8 mouse cellular contexts compared by ENCODE assay signal in the genomic region with DNA sequence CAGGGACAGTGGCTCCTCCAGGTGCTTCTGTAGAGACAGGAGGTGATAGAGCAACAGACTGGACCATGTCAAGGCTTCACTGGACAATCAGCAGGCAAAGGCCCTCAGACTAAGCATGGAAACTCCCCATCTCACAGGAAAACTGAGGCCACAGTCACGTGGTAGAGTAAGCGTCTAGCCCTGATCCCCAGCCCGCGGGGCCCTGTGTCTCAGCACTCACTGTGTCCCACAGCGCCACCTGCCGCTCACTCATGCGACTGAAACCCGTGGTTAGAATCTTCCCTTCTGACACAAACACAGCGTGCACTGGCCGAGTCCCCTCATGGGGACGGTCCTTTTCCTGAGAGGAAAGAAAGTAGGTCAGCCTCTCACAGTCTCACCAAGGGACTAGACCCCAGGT. TPM values are rescaled to one million over a fixed set of nuclear protein-coding genes. Genes with fewer than 3 reads are reported as not detected.
DNase-seq lines count a peak whose midpoint lies in the region; ATAC-seq lines count a peak whose summit lies in the region.

No protein-coding gene starts in this region.

- H3K79me2 ChIP-seq in macrophage (ENCODE audit: inconsistent target): peaks cover 79% of the 10 kb centered on the region

- peak overlapping the region; percentile 17; the same call in 1 of the 2 replicates for H3K4me3 ChIP-seq in hindbrain, embryonic 16.5 days (ENCODE audit: low read length)
- peak overlapping the region; percentile 93; the same call in 1 of the 2 replicates for H3K4me3 ChIP-seq in macrophage (ENCODE audit: inconsistent target)

- H3K4me2 ChIP-seq in hindbrain, embryonic 16.5 days (ENCODE audit: low read length): peak overlapping the region; percentile 38

- H3K27me3 ChIP-seq in hindbrain, embryonic 16.5 days (replicated peaks; ENCODE audit: control insufficient read depth, insufficient read depth, low read length): no peaks in the 10 kb centered on the region

- H3K4me1 ChIP-seq in hindbrain, embryonic 16.5 days (ENCODE audit: control insufficient read depth, insufficient read depth, low read depth, low read length): peaks cover 47% of the 10 kb centered on the region

- H3K9me3 ChIP-seq in hindbrain, embryonic 16.5 days (ENCODE audit: control insufficient read depth, low read length): no peaks in the 10 kb centered on the region

- H3K36me3 ChIP-seq in hindbrain, embryonic 16.5 days (ENCODE audit: control insufficient read depth, insufficient read depth, low read length): peaks cover 9% of the 10 kb centered on the region; the same call in 1 of the 2 replicates
- peaks cover 23% of the 10 kb centered on the region for H3K36me3 ChIP-seq in macrophage (ENCODE audit: inconsistent target)

- peak overlapping the region; percentile 34 for H3K9ac ChIP-seq in hindbrain, embryonic 16.5 days (ENCODE audit: low read depth, low read length)

- WGBS in hindbrain, embryonic 16.5 days: 1% methylated on average over 11 of the region's 11 CpGs
- WGBS in macrophage (ENCODE audit: missing documents): under 1% methylated on average over 11 of the region's 11 CpGs

- peak; percentile 94 for DNase-seq in R1 (ENCODE audit: low read depth, low spot score)
- DNase-seq in cerebellum, postnatal 25 days: peak; percentile 94 to 97
- DNase-seq in gastrocnemius, adult 18-20 months (ENCODE audit: low spot score): peak; percentile 87
- DNase-seq in left cerebral cortex, adult 18-20 months (ENCODE audit: low spot score in 2 of 2): peak; percentile 94 to 96
- peak; percentile 84 for DNase-seq in retina, postnatal 7 days (ENCODE audit: low read depth, low spot score)
- peak; percentile 74 for DNase-seq in urinary bladder, adult 2 months (ENCODE audit: low spot score)

- peak; percentile 31 for ATAC-seq in hindbrain, embryonic 16.5 days

- no peak overlapping the region for H3K27ac ChIP-seq in hindbrain, embryonic 16.5 days (ENCODE audit: low read depth, low read length)
- peak overlapping the region; percentile 98 for H3K27ac ChIP-seq in macrophage

RNA-seq across cellular contexts. Expression of a gene that starts 5.5 kb away (rescaled TPM):
- 1 to 10 TPM; 1.9 to 2.8 TPM for total RNA-seq in gastrocnemius, adult 18-20 months (2021)
- polyA plus RNA-seq in hindbrain, embryonic 16.5 days (2015; fragmentation: Nextera tagmentation; extraction: Ambion mirVana): 13.4 and 15.0 TPM in 2 replicates
- 10 to 100 TPM; 14.5 to 15.1 TPM for total RNA-seq in left cerebral cortex, adult 18-20 months (2021)
- total RNA-seq in macrophage (2018; cell fraction: chromatin; rRNA removed): 10 to 100 TPM in 13 of 26 experiments, 1 to 10 TPM in 13; 3.3 to 23.9 (median 9.0) TPM
- total RNA-seq in macrophage (2018; cell fraction: cytosol; rRNA removed): 1 to 10 TPM; 1.8 to 7.4 (median 5.6) TPM
- 10 to 100 TPM in 12 of 26 experiments, 1 to 10 TPM in 14; 2.4 to 24.5 (median 9.1) TPM for total RNA-seq in macrophage (2018; cell fraction: nucleus; rRNA removed)
- 4.2 to 7.9 TPM (median 4.8 TPM) in 3 replicates for polyA plus RNA-seq in macrophage (2018)
- polyA plus RNA-seq in urinary bladder, adult 2 months (2012; rRNA removed): 19.3 and 22.5 TPM in 2 replicates

RNA-seq across cellular contexts. Expression of a gene that starts 5.9 kb away (rescaled TPM):
- total RNA-seq in gastrocnemius, adult 18-20 months (2021): 10 to 100 TPM; 37.1 to 42.2 TPM
- polyA plus RNA-seq in hindbrain, embryonic 16.5 days (2015; fragmentation: Nextera tagmentation; extraction: Ambion mirVana): 130 and 133 TPM in 2 replicates
- 10 to 100 TPM; 90.5 to 94.8 TPM for total RNA-seq in left cerebral cortex, adult 18-20 months (2021)
- total RNA-seq in macrophage (2018; cell fraction: chromatin; rRNA removed): 10 to 100 TPM in 20 of 26 experiments, 1 to 10 TPM in 6; 2.6 to 57.7 (median 19.4) TPM
- total RNA-seq in macrophage (2018; cell fraction: cytosol; rRNA removed): 100 to 1,000 TPM in 2 of 26 experiments, 10 to 100 TPM in 24; 47.6 to 105 (median 80.6) TPM
- 10 to 100 TPM in 23 of 26 experiments, 1 to 10 TPM in 3; 7.4 to 71.2 (median 33.6) TPM for total RNA-seq in macrophage (2018; cell fraction: nucleus; rRNA removed)
- polyA plus RNA-seq in macrophage (2018): 39.1 to 134 TPM (median 42.4 TPM) in 3 replicates
- 32.6 and 37.6 TPM in 2 replicates for polyA plus RNA-seq in urinary bladder, adult 2 months (2012; rRNA removed)

RNA-seq across cellular contexts. Expression of a gene that starts 6.5 kb away (rescaled TPM):
- 1 to 10 TPM; 2.0 to 2.4 TPM for total RNA-seq in gastrocnemius, adult 18-20 months (2021)
- 119 and 125 TPM in 2 replicates for polyA plus RNA-seq in hindbrain, embryonic 16.5 days (2015; fragmentation: Nextera tagmentation; extraction: Ambion mirVana)
- total RNA-seq in left cerebral cortex, adult 18-20 months (2021): 100 to 1,000 TPM; 161 to 166 TPM
- 100 to 1,000 TPM in 24 of 26 experiments, 10 to 100 TPM in 2; 41.0 to 569 (median 277) TPM for total RNA-seq in macrophage (2018; cell fraction: chromatin; rRNA removed)
- 100 to 1,000 TPM; 120 to 264 (median 176) TPM for total RNA-seq in macrophage (2018; cell fraction: cytosol; rRNA removed)
- total RNA-seq in macrophage (2018; cell fraction: nucleus; rRNA removed): 100 to 1,000 TPM; 109 to 332 (median 183) TPM
- polyA plus RNA-seq in macrophage (2018): 69.4 to 223 TPM (median 209 TPM) in 3 replicates
- polyA plus RNA-seq in urinary bladder, adult 2 months (2012; rRNA removed): 34.8 and 39.4 TPM in 2 replicates

RNA-seq across cellular contexts. Expression of a gene that starts 24.8 kb away (rescaled TPM):
- 10 to 100 TPM; 11.1 to 15.9 TPM for total RNA-seq in gastrocnemius, adult 18-20 months (2021)
- 11.9 and 12.0 TPM in 2 replicates for polyA plus RNA-seq in hindbrain, embryonic 16.5 days (2015; fragmentation: Nextera tagmentation; extraction: Ambion mirVana)
- 10 to 100 TPM in 1 of 2 experiments, 1 to 10 TPM in 1; 8.1 to 12.9 TPM for total RNA-seq in left cerebral cortex, adult 18-20 months (2021)
- 1 to 10 TPM in 20 of 26 experiments, under 1 TPM in 3, not detected in 3; 0.74 to 6.1 (median 1.8) TPM for total RNA-seq in macrophage (2018; cell fraction: chromatin; rRNA removed)
- total RNA-seq in macrophage (2018; cell fraction: cytosol; rRNA removed): 1 to 10 TPM in 25 of 26 experiments, under 1 TPM in 1; 0.95 to 8.6 (median 3.4) TPM
- 1 to 10 TPM in 16 of 26 experiments, under 1 TPM in 7, not detected in 3; 0.36 to 8.6 (median 1.5) TPM for total RNA-seq in macrophage (2018; cell fraction: nucleus; rRNA removed)
- polyA plus RNA-seq in macrophage (2018): 1.7 to 8.8 TPM (median 7.5 TPM) in 3 replicates
- polyA plus RNA-seq in urinary bladder, adult 2 months (2012; rRNA removed): 28.5 and 29.2 TPM in 2 replicates

RNA-seq across cellular contexts. Expression of a gene that starts 52.0 kb away (rescaled TPM):
- total RNA-seq in gastrocnemius, adult 18-20 months (2021): 10 to 100 TPM; 29.1 to 33.1 TPM
- 54.9 and 56.5 TPM in 2 replicates for polyA plus RNA-seq in hindbrain, embryonic 16.5 days (2015; fragmentation: Nextera tagmentation; extraction: Ambion mirVana)
- total RNA-seq in left cerebral cortex, adult 18-20 months (2021): 10 to 100 TPM; 30.5 to 32.9 TPM
- total RNA-seq in macrophage (2018; cell fraction: chromatin; rRNA removed): 10 to 100 TPM in 21 of 26 experiments, 1 to 10 TPM in 5; 3.7 to 39.6 (median 21.9) TPM
- total RNA-seq in macrophage (2018; cell fraction: cytosol; rRNA removed): 10 to 100 TPM; 10.2 to 23.4 (median 16.9) TPM
- total RNA-seq in macrophage (2018; cell fraction: nucleus; rRNA removed): 10 to 100 TPM in 18 of 26 experiments, 1 to 10 TPM in 8; 4.0 to 36.7 (median 16.2) TPM
- 12.5 to 21.7 TPM (median 17.0 TPM) in 3 replicates for polyA plus RNA-seq in macrophage (2018)
- polyA plus RNA-seq in urinary bladder, adult 2 months (2012; rRNA removed): 24.5 and 27.7 TPM in 2 replicates
